Mouse (Mus musculus) left cerebral cortex, postnatal 36 days (tissue): ENCODE results near the gene Hoxa13. TPM values are rescaled to one million over a fixed set of nuclear protein-coding genes. Genes with fewer than 3 reads are reported as not detected.

Source experiments
- microRNA-seq: library from miRNA; unstranded; fragments of <30 nt; microRNA quantifications from one replicate; pipeline ENCODE4 v1.2.0, GENCODE M21; 2022
- total RNA-seq, 2 experiments: library from RNA; stranded (reverse); gene quantifications; 2 replicates each; pipeline ENCODE4 v1.2.3; 2021

The Hoxa13 gene
- total RNA-seq, 2 experiments from 2014 or later = not detected

Small RNA genes within 50 kb of the gene (microRNA-seq; reads per million reads assigned to microRNA genes)
- 2.3 reads per million for gene Mir196b

Other genes starting within 250 kb of the Hoxa13 start
- gene Skap2, start 248.3 kb downstream of the Hoxa13 start, total RNA-seq = 10 to 100 TPM in 1 of 2 experiments, 1 to 10 TPM in 1; 8.5 to 10.5 TPM
- gene Hoxa1, start 102.6 kb downstream of the Hoxa13 start, total RNA-seq = not detected
- gene Hoxa2, start 96.0 kb downstream of the Hoxa13 start, total RNA-seq = not detected
- not detected for gene 5730596B20Rik, start 83.4 kb downstream of the Hoxa13 start, total RNA-seq
- not detected for gene Hoxa4, start 69.1 kb downstream of the Hoxa13 start, total RNA-seq
- not detected for gene Hoxa5, start 56.3 kb downstream of the Hoxa13 start, total RNA-seq
- gene Hoxa6, start 52.2 kb downstream of the Hoxa13 start, total RNA-seq = not detected
- not detected for gene Hoxa3, start 47.5 kb downstream of the Hoxa13 start, total RNA-seq
- not detected for gene Gm28308, start 47.5 kb downstream of the Hoxa13 start, total RNA-seq
- not detected for gene Hoxa7, start 39.0 kb downstream of the Hoxa13 start, total RNA-seq
- gene Hoxa9, start 29.8 kb downstream of the Hoxa13 start, total RNA-seq = not detected
- not detected for gene Hoxa10, start 20.0 kb downstream of the Hoxa13 start, total RNA-seq
- not detected for gene Hoxa11, start 15.1 kb downstream of the Hoxa13 start, total RNA-seq
- gene Evx1, start 52.6 kb upstream of the Hoxa13 start, total RNA-seq = not detected